In genomic region chr1:43694851-43695545, GRCm38 (mm10) we compare ENCODE assay signal across 8 mouse cellular contexts. TPM values are rescaled to one million over a fixed set of nuclear protein-coding genes. Genes with fewer than 3 reads are reported as not detected.
A peak's percentile ranks its signal among the peaks of the same experiment; 100 is the strongest.
DNase-seq lines count a peak whose midpoint lies in the region; ATAC-seq lines count a peak whose summit lies in the region.

No protein-coding gene starts in this region.

- no peak for DNase-seq in embryonic facial prominence, embryonic 11.5 days (ENCODE audit: low spot score)
- no peak for DNase-seq in embryonic facial prominence, embryonic 10.5 days (ENCODE audit: low spot score)
- peak; percentile 80 for DNase-seq in fibroblast of lung, adult 2 months (ENCODE audit: low read depth)
- DNase-seq in kidney, postnatal 10 days = peak; percentile 89
- DNase-seq in ovary, postnatal 36 days (ENCODE audit: low spot score) = peak; percentile 83

- peak; percentile 69 for ATAC-seq in embryonic facial prominence, embryonic 11.5 days (replicated peaks; ENCODE audit: insufficient number of reproducible peaks, low FRiP score, low TSS enrichment, low read depth)
- peak; percentile 57; the same call in 1 of the 2 replicates for ATAC-seq in heart, embryonic 13.5 days (ENCODE audit: extremely low read depth, insufficient number of reproducible peaks, low FRiP score, low TSS enrichment)
- ATAC-seq in limb, embryonic 13.5 days (ENCODE audit: low FRiP score, low read depth) = peak; percentile 90
- ATAC-seq in CD4-positive, CD25-positive, alpha-beta regulatory T cell, adult 4 months = no peak

- no peak overlapping the region for H3K27ac ChIP-seq in embryonic facial prominence, embryonic 11.5 days (replicated peaks; ENCODE audit: low read depth, low read length)
- no peak overlapping the region for H3K27ac ChIP-seq in embryonic facial prominence, embryonic 10.5 days (replicated peaks)
- peak overlapping the region; percentile 97 for H3K27ac ChIP-seq in heart, embryonic 13.5 days (replicated peaks)
- peak overlapping the region; percentile 91 for H3K27ac ChIP-seq in limb, embryonic 13.5 days

- H3K36me3 ChIP-seq in embryonic facial prominence, embryonic 11.5 days (replicated peaks; ENCODE audit: control insufficient read depth, insufficient read depth, low read depth, low read length) = no peaks in the 10 kb centered on the region
- no peaks in the 10 kb centered on the region for H3K36me3 ChIP-seq in embryonic facial prominence, embryonic 10.5 days (replicated peaks)
- H3K36me3 ChIP-seq in heart, embryonic 13.5 days = no peaks in the 10 kb centered on the region
- H3K36me3 ChIP-seq in limb, embryonic 13.5 days = no peaks in the 10 kb centered on the region

- 53% methylated on average over 6 of the region's 6 CpGs for WGBS in embryonic facial prominence, embryonic 11.5 days
- WGBS in embryonic facial prominence, embryonic 10.5 days = 64% methylated on average over 6 of the region's 6 CpGs
- 15% methylated on average over 6 of the region's 6 CpGs for WGBS in heart, embryonic 13.5 days
- 20% methylated on average over 6 of the region's 6 CpGs for WGBS in limb, embryonic 13.5 days

- H3K4me2 ChIP-seq in embryonic facial prominence, embryonic 11.5 days (ENCODE audit: low read depth, low read length) = no peak overlapping the region
- peak overlapping the region; percentile 45 for H3K4me2 ChIP-seq in heart, embryonic 13.5 days
- H3K4me2 ChIP-seq in limb, embryonic 13.5 days (replicated peaks) = peak overlapping the region; percentile 23

- H3K4me1 ChIP-seq in embryonic facial prominence, embryonic 11.5 days (ENCODE audit: control insufficient read depth, insufficient read depth, low read length) = no peaks in the 10 kb centered on the region
- H3K4me1 ChIP-seq in embryonic facial prominence, embryonic 10.5 days = peaks cover 15% of the 10 kb centered on the region
- peaks cover 42% of the 10 kb centered on the region for H3K4me1 ChIP-seq in heart, embryonic 13.5 days
- peaks cover 33% of the 10 kb centered on the region for H3K4me1 ChIP-seq in limb, embryonic 13.5 days

- no peak overlapping the region for H3K4me3 ChIP-seq in embryonic facial prominence, embryonic 11.5 days (ENCODE audit: low read depth, low read length)
- H3K4me3 ChIP-seq in embryonic facial prominence, embryonic 10.5 days = no peak overlapping the region
- H3K4me3 ChIP-seq in heart, embryonic 13.5 days = no peak overlapping the region
- no peak overlapping the region for H3K4me3 ChIP-seq in limb, embryonic 13.5 days

- H3K27me3 ChIP-seq in embryonic facial prominence, embryonic 11.5 days (ENCODE audit: control insufficient read depth, insufficient read depth, low read length) = no peaks in the 10 kb centered on the region
- no peaks in the 10 kb centered on the region for H3K27me3 ChIP-seq in embryonic facial prominence, embryonic 10.5 days (replicated peaks; ENCODE audit: low read depth, poor library complexity, severe bottlenecking)
- no peaks in the 10 kb centered on the region for H3K27me3 ChIP-seq in heart, embryonic 13.5 days (replicated peaks)
- no peaks in the 10 kb centered on the region for H3K27me3 ChIP-seq in limb, embryonic 13.5 days

- no peak overlapping the region for H3K9ac ChIP-seq in embryonic facial prominence, embryonic 11.5 days (replicated peaks; ENCODE audit: low read length)
- peak overlapping the region; percentile 50; the same call in 1 of the 2 replicates for H3K9ac ChIP-seq in heart, embryonic 13.5 days
- no peak overlapping the region for H3K9ac ChIP-seq in limb, embryonic 13.5 days

- H3K9me3 ChIP-seq in embryonic facial prominence, embryonic 11.5 days (replicated peaks; ENCODE audit: control insufficient read depth, low read length) = no peaks in the 10 kb centered on the region
- no peaks in the 10 kb centered on the region; the same call in 1 of the 2 replicates for H3K9me3 ChIP-seq in embryonic facial prominence, embryonic 10.5 days
- no peaks in the 10 kb centered on the region for H3K9me3 ChIP-seq in heart, embryonic 13.5 days
- no peaks in the 10 kb centered on the region for H3K9me3 ChIP-seq in limb, embryonic 13.5 days

RNA-seq across cellular contexts. Expression of gene 1500015O10Rik, which starts 35.4 kb away (rescaled TPM):
- polyA plus RNA-seq in embryonic facial prominence, embryonic 11.5 days (2014; fragmentation: Nextera tagmentation; extraction: Ambion mirVana) = 0.40 and 0.48 TPM in 2 replicates
- 0.23 TPM in 1 of 2 replicates, not detected in the other for polyA plus RNA-seq in embryonic facial prominence, embryonic 10.5 days (2016; fragmentation: Nextera tagmentation; extraction: Ambion mirVana)
- 9.9 and 10.3 TPM in 2 replicates for polyA plus RNA-seq in heart, embryonic 13.5 days (2015; fragmentation: Nextera tagmentation; extraction: Ambion mirVana)
- 22.1 and 24.6 TPM in 2 replicates for polyA plus RNA-seq in limb, embryonic 13.5 days (2015; fragmentation: Nextera tagmentation; extraction: Ambion mirVana)
- not detected for polyA plus RNA-seq in CD4-positive, CD25-positive, alpha-beta regulatory T cell, adult 4 months (2017; shearing (Covaris generic))

Comparison
In these comparisons a context has a peak if more than half of its experiments do, and no peak if none do; other contexts are left out.
1. DNase-seq: peak in fibroblast of lung, adult 2 months (single experiment), kidney, postnatal 10 days (single experiment) and ovary, postnatal 36 days (single experiment); none in embryonic facial prominence, embryonic 11.5 days (single experiment) and embryonic facial prominence, embryonic 10.5 days (single experiment).
2. H3K27ac ChIP-seq: peak in heart, embryonic 13.5 days (single experiment) and limb, embryonic 13.5 days (single experiment); none in embryonic facial prominence, embryonic 11.5 days (single experiment) and embryonic facial prominence, embryonic 10.5 days (single experiment).